Mouse (Mus musculus) 3T3-L1 (cell line): Measurements from ENCODE around the gene Rnf224.

ENCODE experiments used
- DNase-seq: peaks from one replicate; pipeline ENCODE4 v3.0.0-alpha.2; 2015; ENCODE audit warnings: low read depth, low spot score

Gene Rnf224

GRCm38 (mm10) chr2:25256443-25257109 lies 20.0 kb upstream of the Rnf224 start:
- peak; percentile 75 for DNase-seq

- peak; percentile 90 for DNase-seq
Observed at GRCm38 (mm10) chr2:25255284-25255779, 18.7 kb upstream of the Rnf224 start, which contains the start of gene Tmem203. Gene Tmem203, plus strand, starts transcription at chr2:25255439.

- peak; percentile 40 for DNase-seq
Observed at GRCm38 (mm10) chr2:25252331-25252730, 15.7 kb upstream of the Rnf224 start.

- DNase-seq: no peak
Observed at GRCm38 (mm10) chr2:25246183-25247072, 9.8 kb upstream of the Rnf224 start, which contains the start of gene AL732309.1. Gene AL732309.1, minus strand, starts transcription at chr2:25246863.

GRCm38 (mm10) chr2:25244144-25244543 lies 7.6 kb upstream of the Rnf224 start:
- DNase-seq: no peak

- no peak for DNase-seq
Observed at GRCm38 (mm10) chr2:25243342-25243741, 6.8 kb upstream of the Rnf224 start.

GRCm38 (mm10) chr2:25242101-25242506 lies 5.5 kb upstream of the Rnf224 start, which contains the start of the genes Rnf208 and Cysrt1:
Gene Rnf208, plus strand, starts transcription at chr2:25242255.
Gene Cysrt1, minus strand, starts transcription at chr2:25242452.
- no peak for DNase-seq

GRCm38 (mm10) chr2:25241438-25241775 lies 4.8 kb upstream of the Rnf224 start:
- no peak for DNase-seq

- DNase-seq: no peak
Observed at GRCm38 (mm10) chr2:25240723-25241437, 4.3 kb upstream of the Rnf224 start.

GRCm38 (mm10) chr2:25240310-25240709 lies 3.7 kb upstream of the Rnf224 start:
- DNase-seq: no peak

- DNase-seq: no peak
Observed at GRCm38 (mm10) chr2:25239766-25240165, 3.2 kb upstream of the Rnf224 start.

- DNase-seq: peak; percentile 38
Observed at GRCm38 (mm10) chr2:25238106-25238505, 1.5 kb upstream of the Rnf224 start.

- no peak for DNase-seq
Observed at GRCm38 (mm10) chr2:25237522-25237921, 935 bp upstream of the Rnf224 start.

- DNase-seq: no peak
Observed at GRCm38 (mm10) chr2:25234551-25235220, 1.9 kb downstream of the Rnf224 start.

- no peak for DNase-seq
Observed at GRCm38 (mm10) chr2:25234050-25234449, 2.5 kb downstream of the Rnf224 start, which contains the start of gene Slc34a3. Gene Slc34a3, minus strand, starts transcription at chr2:25234364.

- DNase-seq: no peak
Observed at GRCm38 (mm10) chr2:25233421-25233820, 3.2 kb downstream of the Rnf224 start.

GRCm38 (mm10) chr2:25231038-25231437 lies 5.5 kb downstream of the Rnf224 start:
- no peak for DNase-seq

- no peak for DNase-seq
Observed at GRCm38 (mm10) chr2:25230581-25230980, 6.0 kb downstream of the Rnf224 start.

- no peak for DNase-seq
Observed at GRCm38 (mm10) chr2:25229582-25229981, 7.0 kb downstream of the Rnf224 start.

GRCm38 (mm10) chr2:25228995-25229530 lies 7.5 kb downstream of the Rnf224 start:
- DNase-seq: no peak

GRCm38 (mm10) chr2:25228431-25228889 lies 8.1 kb downstream of the Rnf224 start:
- peak; percentile 93 for DNase-seq
